Mouse (Mus musculus): ENCODE results near the gene Sgca.
A peak's percentile ranks its signal among the peaks of the same experiment; 100 is the strongest.
"Not testable (repeated sequence)": the region's sequence is repeated elsewhere in the genome, so short reads cannot be mapped to it uniquely, and the experiment has no call there.

Sgca gene

GRCm38 (mm10) chr11:94986435-94986834 is 10.3 kb upstream of the Sgca start:
- DNase-seq (ENCODE audit: low spot score): no peak

GRCm38 (mm10) chr11:94985822-94986221 is 9.7 kb upstream of the Sgca start:
- DNase-seq (ENCODE audit: low spot score): no peak

GRCm38 (mm10) chr11:94985140-94985539 is 9.0 kb upstream of the Sgca start:
- DNase-seq (ENCODE audit: low spot score): no peak

GRCm38 (mm10) chr11:94979462-94980179 is 3.5 kb upstream of the Sgca start:
- DNase-seq (ENCODE audit: low spot score): no peak

GRCm38 (mm10) chr11:94978947-94979346 is 2.8 kb upstream of the Sgca start:
- peak; percentile 96 for DNase-seq (ENCODE audit: low spot score)

GRCm38 (mm10) chr11:94978178-94978915 is 2.2 kb upstream of the Sgca start:
- DNase-seq (ENCODE audit: low spot score): no peak

- no peak for DNase-seq (ENCODE audit: low spot score)
These were observed 1.2 kb downstream of the Sgca start for GRCm38 (mm10) chr11:94974951-94975350.

GRCm38 (mm10) chr11:94973313-94973712 is 2.8 kb downstream of the Sgca start:
- DNase-seq (ENCODE audit: low spot score): no peak

GRCm38 (mm10) chr11:94972887-94973286 is 3.2 kb downstream of the Sgca start:
- no peak for DNase-seq (ENCODE audit: low spot score)

- no peak for DNase-seq (ENCODE audit: low spot score)
These were observed 4.1 kb downstream of the Sgca start for GRCm38 (mm10) chr11:94971895-94972615.

GRCm38 (mm10) chr11:94970210-94970943 is 5.8 kb downstream of the Sgca start:
- DNase-seq (ENCODE audit: low spot score): peak; percentile 86

- DNase-seq (ENCODE audit: low spot score): not testable (repeated sequence)
These were observed 6.4 kb downstream of the Sgca start for GRCm38 (mm10) chr11:94969709-94970108.

- no peak for DNase-seq (ENCODE audit: low spot score)
These were observed 7.9 kb downstream of the Sgca start for GRCm38 (mm10) chr11:94968187-94968586.

- DNase-seq (ENCODE audit: low spot score): no peak
These were observed 8.7 kb downstream of the Sgca start, which contains the start of gene Hils1 for GRCm38 (mm10) chr11:94967419-94967818. Hils1 (plus strand) TSS chr11:94967593.

GRCm38 (mm10) chr11:94962534-94963101 is 13.5 kb downstream of the Sgca start:
- DNase-seq (ENCODE audit: low spot score): no peak

- DNase-seq (ENCODE audit: low spot score): peak; percentile 68
These were observed 17.9 kb downstream of the Sgca start for GRCm38 (mm10) chr11:94958065-94958858.

- DNase-seq (ENCODE audit: low spot score): no peak
These were observed 18.4 kb downstream of the Sgca start for GRCm38 (mm10) chr11:94957693-94958064.

GRCm38 (mm10) chr11:94955103-94955502 is 21.0 kb downstream of the Sgca start:
- no peak for DNase-seq (ENCODE audit: low spot score)

- DNase-seq (ENCODE audit: low spot score): no peak
These were observed 24.0 kb downstream of the Sgca start for GRCm38 (mm10) chr11:94952169-94952568.

GRCm38 (mm10) chr11:94945236-94945635 is 30.9 kb downstream of the Sgca start:
- DNase-seq (ENCODE audit: low spot score): no peak

- DNase-seq (ENCODE audit: low spot score): no peak
These were observed 31.8 kb downstream of the Sgca start for GRCm38 (mm10) chr11:94944295-94944694.
